Mouse (Mus musculus) E14TG2a.4 (cell line): ENCODE data around the gene Slc4a4.

ENCODE experiments used
- CTCF ChIP-seq: conservative IDR thresholded peaks from 2 replicates; pipeline ENCODE4 v1.5.1; 2014; ENCODE audit warnings: low read length
- NANOG ChIP-seq: IDR thresholded peaks from 2 replicates; pipeline ENCODE4 v1.6.1; 2014; ENCODE audit warnings: borderline replicate concordance, low read length, mixed read lengths
- POU5F1 ChIP-seq: IDR thresholded peaks from 2 replicates; pipeline ENCODE4 v1.6.1; 2014; ENCODE audit warnings: low read length, borderline replicate concordance

DNA sequence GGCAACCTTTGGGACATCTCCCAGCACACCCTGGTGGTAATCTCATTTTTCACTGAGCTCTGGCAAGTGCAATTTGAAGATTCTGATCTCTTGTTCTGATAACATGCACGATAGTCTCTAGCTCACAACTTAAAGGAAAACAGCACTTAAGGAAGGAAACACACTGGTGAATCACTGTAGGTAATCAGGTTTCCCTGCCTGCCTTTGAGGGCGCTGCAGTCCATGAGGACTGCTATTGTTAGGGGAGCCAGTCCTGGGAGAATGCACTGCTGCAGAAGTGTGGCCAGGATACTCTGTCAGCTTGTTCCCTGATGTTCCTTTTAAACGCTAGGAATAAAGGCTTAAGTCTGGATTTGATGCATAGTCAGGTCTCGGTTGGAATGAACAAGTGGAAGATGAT is 2.7 kb downstream of the Slc4a4 start:
- TF ChIP-seq CTCF (no peak), POU5F1 (no peak), NANOG (no peak)
